Mouse (Mus musculus) liver (tissue): ENCODE measurements around the gene Kctd21.

ENCODE experiments used
- DNase-seq: peaks from one replicate; pipeline ENCODE4 v3.0.0-alpha.2; 2020; ENCODE audit warnings: mixed read lengths

Kctd21 gene

DNA sequence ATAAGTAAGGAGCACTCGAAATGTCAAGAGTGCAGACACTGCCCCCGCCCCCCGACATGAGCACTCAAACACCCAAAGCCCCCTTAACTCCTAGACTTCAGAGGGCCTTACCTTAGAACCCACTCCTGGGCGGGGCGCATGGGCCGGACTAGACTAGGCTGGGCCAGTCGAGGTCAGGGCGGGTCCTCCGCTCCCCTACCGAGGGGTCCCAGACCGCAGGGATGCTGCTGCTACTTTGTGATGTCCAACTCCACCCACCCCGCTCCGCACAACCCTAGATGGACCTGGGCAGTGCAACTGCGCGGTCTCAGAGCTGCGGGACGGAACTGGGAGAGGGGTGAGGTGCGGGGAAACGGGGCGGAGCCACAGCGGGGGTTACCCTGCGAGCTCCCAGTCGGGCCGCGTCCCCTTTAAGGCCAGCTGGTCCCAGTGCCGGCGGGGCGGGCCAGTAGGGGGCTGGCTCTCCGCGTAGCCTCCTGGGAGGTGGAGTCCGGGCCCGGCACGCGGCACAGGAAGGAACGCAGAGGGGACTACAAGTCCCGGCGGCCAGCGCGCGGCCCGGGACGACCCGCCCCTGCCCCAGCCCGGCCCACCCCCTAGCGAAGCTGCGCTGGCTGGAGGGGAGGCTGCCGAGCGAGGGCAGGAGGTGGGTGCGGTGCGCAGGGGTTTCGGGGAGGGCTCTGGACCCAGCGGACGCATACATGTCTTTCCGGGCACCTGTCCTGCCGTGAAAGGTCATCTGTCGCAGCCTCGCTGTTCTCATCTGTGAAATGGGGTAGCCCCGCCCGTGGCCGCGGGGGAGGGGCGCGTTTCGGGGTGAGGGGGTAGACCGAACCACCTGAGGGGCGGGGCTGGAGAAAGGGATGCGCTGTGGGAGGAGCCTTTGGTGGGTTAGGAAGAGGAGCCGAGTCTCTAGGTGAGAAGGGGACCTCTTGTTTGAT, at the start of gene Kctd21, which contains the start of gene Usp35:
Gene Kctd21 (plus strand): TSS at position 602 of the 941 bp plus-strand sequence.
Gene Usp35 (minus strand): TSS at position 295 of the 941 bp plus-strand sequence.
- peak; percentile 95 for DNase-seq

DNA sequence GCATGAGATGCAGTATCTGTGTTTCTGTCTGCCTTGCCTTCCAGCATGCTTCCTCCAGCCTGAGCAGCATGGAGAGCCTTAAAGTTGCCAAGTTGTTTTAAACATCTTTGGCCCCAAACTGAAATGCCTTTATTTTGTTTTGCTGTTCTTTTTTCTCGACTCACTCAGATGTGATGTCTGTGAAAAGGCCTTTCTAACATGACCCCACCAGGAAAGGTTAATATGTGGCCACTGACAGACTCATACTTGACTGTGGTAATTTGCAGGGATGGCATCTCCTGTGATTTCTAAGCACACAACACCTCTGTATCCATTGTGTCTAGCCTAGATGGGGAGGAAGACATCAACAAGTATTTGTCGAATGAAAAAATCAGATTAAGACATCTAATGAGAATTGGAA, 35.1 kb upstream of the Kctd21 start:
- DNase-seq = no peak

DNA sequence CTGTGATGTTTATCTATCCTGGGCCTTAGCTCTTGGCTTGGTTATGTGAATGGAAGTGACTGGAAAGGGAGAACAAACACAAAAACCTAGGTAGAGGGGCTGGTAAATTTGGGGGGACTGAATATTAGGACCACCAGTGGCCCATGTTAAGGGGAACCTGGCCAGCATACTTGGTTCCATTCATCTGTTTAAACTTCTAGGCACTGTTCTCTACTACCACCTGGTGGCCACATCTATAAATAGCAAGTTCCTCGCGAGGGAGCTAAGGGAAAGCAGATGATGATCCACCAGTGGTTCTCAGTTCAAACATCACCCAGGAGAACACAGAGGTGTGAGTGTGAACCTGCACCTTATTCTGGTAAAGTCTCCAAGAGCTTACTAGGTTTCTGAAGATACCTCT, 34.7 kb upstream of the Kctd21 start:
- DNase-seq = peak; percentile 46

DNA sequence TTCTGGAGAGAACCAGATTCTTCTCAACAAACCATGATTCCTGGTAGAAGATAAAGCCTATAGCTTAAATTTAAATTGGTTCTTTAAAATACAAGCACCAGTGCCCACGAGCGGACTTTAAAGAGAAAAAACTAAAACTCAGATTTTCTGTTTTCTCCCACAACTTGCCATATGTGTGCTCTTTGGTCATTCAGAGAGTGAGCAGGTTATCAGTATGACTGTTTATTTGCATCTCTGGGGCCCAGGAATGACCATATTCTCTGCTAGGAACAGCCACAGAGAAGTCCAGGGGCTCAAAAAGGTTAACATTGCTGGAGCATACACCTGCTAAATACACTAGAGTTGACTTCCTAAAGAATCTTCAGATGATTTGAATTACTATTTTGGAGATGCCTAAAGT, 33.8 kb upstream of the Kctd21 start:
- no peak for DNase-seq

DNA sequence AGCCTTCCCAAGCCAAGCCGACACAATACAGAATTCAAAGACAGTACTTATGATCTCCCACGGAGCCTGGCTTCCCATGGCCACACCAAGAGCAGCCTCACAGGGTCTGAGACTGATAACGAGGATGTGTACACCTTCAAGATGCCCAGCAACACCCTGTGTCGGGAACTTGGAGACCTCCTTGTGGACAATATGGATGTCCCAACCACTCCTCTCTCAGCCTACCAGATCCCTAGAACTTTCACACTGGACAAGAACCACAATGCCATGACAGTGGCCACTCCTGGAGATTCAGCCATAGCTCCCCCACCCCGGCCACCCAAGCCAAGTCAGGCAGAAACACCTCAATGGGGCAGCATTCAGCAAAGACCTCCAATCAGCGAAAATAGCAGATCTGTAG, 33.2 kb upstream of the Kctd21 start:
- no peak for DNase-seq

DNA sequence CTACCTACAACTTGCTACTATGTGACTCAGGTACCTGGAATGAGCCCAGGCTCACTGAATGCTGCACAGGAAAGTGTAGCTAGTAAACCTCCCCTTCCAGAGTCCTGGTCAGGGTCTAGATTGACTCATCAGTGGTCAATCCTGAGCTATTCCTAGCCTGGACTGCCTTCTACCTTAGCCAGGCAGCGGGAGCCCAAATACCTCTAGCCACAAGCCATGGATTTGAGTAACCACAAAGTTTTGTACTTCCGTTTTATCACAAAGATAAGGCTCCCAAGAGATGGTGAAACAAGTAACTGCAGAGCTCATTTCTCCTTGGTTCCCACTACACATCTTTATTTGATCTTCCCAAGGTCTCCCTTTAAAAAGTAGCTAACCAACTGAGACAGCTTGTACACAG, 31.2 kb upstream of the Kctd21 start:
- no peak for DNase-seq

DNA sequence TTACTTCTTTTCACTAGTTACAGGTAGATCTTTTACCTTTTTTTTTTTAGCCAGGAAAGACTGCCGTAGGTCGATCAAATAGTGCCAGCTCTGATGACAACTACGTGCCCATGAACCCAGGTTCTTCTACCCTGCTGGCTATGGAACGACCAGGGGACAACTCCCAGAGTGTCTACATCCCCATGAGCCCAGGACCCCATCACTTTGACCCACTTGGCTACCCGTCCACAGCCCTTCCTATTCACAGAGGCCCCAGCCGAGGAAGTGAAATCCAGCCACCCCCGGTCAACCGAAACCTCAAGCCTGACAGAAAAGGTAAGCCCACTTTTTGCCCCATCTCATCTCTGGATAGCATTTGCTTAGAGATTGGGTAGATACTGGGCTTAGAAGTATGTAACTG, 30.8 kb upstream of the Kctd21 start:
- DNase-seq = no peak

DNA sequence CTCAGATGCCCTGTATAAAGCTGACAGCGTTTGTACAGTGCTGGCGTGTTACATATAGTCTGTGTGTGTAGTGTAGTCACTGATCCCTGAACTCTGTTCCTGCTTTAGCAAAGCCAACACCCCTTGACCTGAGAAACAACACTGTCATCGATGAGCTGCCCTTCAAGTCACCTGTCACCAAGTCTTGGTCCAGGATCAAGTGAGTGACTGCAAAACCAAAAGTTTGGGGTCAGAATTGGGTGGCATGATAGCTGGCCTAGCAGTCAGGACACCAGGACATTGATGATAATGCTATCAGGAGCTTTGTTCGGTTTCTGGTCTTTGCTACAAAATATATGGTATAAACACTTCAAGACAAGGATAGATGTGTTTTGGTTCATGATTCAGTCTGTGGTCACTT, 29.9 kb upstream of the Kctd21 start:
- no peak for DNase-seq

DNA sequence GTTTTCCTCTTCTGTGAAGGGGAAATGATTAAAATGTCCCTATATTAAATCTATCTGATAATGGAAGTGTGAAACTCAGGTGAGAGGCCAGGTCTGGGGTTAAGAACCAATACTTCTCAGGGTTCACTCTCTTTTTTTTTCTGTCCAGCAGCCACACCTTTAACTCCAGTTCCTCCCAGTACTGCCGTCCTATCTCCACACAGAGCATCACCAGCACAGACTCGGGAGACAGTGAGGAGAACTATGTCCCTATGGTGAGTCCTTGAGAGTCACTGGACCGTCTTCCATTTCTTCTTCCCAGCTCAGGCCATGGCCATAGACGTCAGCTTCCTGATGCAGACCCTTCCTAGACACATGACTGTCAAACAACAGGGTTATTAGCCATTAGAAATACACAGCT, 29.3 kb upstream of the Kctd21 start:
- no peak for DNase-seq

DNA sequence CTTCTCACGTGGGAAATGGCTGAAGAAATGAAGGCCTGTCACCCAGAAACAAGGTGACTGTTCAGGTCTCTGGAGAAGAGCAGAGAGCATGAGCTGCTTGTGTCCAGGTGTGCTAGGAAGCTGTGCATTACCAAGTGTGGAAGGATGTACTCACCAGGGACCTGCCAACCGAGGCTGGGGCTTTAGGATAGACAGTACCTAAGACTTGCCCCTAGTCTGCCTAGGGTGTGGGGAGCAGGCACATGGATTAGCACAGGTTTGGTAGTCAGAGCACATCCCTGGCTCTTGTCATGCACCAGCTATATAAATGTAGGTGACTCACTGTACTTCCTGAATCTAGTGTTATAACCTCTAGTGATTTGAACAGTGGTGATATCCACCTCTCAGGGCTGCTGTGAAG, 28.5 kb upstream of the Kctd21 start:
- DNase-seq = no peak

DNA sequence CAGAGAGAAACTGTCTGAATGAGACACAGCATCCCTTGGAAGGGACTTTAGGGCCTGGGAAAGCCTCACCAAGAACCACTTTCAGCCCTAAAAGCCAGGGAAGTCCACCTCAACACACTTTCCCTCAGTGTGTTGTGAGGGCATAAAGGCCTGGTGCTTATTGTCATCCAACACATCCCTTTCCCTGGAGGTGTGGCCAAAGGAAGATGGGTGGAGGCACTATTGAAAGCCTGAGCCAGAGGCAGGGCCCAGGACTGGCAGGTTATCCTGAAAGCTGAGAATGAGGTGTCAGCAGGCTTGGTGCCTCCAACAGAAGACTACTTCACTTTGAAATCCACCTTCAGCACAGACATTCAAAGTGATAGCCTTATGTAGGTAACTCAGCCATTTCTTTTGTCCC, 27.7 kb upstream of the Kctd21 start:
- DNase-seq = no peak

DNA sequence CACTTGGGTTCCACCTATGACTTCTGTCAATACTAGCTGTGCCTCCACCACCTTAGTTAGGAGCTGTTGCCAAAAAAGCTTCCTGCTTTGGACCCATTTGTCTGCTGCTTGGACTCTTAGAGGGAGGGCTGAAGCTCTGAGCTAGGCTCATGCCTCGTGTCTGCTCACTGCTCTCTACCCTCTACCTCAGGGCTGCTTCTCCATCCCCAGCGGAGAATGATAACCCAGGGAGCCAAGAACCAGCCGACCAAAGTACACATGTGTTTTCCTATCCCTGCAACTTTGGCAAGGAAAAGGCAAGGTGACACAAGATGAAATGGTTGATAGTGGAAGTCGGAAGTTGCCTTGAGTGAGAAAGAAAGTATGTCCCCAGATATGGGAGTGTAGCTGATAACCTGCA, 26.9 kb upstream of the Kctd21 start:
- DNase-seq = no peak

DNA sequence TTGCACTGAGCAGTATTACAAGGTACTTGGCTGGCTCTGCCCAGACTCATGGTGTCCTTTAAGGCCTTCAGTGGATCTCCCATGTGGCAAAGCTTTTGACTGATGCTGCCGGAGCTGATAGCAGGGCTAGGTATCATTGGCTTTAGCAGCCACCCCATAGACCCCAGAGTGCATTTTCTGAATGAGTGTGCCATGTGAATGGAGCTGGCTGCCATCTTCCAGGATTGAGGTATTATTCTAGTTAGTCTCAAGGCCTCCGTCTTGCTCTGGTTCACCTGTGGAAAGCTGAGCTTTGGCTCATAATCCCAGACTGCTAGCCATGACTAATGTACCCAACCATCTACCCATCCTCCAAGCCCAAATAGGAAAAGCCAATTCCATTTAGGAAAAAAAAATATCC, 25.3 kb upstream of the Kctd21 start:
- no peak for DNase-seq

DNA sequence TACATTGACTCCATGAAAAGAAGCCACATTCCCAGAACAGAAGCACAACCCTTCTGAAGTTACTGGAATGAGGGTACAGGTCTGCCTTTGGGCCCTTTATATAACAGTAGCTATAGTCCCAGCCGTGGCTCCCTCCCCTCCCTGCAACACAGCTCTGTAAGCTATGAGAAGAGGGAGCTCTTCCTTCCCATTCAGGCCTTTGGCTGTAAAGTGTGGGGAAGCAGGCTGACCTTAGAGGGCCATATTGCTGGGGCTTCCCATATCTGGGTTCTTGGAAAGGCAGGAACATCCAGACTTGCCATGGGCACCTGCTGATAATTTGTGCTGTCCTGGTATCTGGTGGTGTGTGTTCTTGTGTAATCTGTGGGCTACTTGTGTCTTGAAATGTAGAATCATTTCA, 24.6 kb upstream of the Kctd21 start:
- no peak for DNase-seq

DNA sequence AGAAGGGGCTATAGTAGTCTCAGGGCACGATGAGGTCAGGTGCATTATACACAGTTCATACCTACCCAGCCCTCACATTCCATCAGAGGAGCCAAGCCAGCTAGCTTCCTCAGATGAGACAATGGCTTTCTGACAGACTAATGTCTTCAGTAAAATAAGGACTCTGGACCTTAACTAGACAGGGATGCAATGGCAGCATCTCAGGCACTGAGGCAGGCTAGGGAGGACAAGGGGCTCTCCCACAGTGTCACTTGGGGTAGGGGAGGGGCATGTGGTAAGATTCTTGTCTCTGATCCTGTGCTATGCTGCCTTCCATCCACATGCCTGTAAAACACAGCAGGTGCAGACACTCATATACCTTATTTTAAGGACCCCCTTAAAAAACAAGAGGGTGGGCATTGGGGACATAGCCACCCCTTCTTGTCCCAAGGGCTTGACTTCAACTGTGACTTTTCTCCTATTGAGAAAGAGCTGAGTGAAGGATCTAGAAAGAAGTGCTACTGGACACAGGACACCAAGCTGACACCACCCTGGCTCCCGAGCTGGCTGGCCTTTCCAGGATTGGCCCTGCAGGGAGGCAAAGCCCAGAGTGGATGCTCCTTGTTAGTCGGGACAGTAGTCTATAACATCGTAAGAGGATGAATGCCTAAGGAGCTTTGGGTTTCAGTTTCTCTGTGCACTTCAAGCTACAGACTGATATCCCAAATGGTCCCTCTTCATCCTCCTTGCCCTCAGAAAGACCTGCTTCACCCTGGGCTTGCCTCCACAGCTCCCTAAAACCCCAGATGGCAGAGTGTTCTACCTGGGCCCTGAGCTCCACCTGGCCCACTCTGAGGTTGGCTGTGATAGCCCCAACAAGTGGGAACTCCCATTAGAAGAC, 22.4 kb upstream of the Kctd21 start:
- DNase-seq = no peak

DNA sequence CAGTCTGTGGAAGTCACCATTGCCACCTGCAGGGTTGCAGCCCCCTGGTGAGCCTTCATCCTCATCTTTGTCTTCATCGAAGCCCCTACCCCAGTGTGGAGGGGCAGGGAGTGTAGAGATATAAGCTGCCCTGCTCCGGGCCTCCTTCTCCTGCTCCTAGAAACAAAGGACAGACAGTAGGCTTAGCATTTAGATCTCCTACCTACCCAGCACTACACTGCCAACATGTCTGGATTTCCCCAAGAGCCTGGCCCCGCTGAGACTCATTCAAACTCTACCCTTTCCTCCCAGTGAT, 21.8 kb upstream of the Kctd21 start:
- no peak for DNase-seq

DNA sequence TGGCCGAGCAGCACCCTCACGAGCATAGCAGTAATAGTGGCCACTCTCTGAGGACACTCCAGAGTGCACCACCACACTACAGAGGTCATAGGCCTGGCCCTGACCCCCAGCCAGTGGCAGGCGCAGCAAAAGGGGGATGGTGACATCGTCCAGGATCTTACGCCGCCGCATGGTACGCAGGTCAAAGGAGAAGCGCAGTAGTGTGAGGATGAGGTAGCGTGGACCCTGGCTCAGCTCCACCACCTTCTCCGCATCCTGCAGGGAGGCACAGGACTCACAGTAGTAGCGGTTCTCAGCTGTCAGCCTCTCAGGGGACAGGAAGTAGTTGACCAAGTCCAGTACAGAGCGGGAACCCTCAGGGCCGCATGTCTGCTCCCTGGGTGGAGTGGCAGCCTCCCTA, 20.5 kb upstream of the Kctd21 start:
- no peak for DNase-seq

DNA sequence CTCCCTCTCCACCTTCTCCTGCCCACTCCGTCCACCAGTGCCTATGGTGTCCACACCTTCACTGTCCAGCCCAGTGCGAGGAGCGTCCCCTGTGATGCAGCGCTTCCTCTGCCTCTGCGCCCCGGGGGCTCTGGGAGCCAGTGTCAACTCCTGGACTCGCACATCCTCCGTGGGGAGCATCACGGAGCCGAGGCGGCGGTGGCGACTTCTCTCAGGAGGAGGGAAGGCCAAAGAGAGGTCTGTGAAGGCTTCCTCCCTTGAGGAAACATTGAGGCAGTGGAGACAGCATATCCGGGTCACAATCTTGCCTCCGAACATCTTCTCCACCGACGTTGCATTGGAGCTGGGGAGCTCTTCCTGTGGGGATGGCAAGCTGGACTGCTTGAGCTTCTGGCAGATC, 19.9 kb upstream of the Kctd21 start:
- DNase-seq = no peak

DNA sequence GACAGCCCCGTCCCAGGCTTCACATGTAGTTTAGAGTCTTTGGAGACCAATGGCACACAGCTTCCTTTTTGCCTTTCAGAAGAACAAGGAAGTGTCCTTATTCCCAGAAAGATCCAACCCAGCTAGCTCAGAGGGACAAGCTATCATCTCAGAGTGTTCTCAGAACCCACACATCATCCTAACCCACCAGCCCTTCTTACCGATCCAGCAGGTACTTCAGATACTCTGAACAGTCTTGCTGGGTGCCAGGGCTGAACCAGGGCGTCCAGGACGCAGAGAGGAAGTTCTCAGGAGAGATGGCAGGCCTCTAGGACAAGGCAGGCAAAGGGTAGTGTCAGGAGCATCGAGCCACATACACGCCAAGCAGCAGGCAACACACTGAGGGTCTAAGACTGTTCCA, 19.3 kb upstream of the Kctd21 start:
- DNase-seq = no peak

DNA sequence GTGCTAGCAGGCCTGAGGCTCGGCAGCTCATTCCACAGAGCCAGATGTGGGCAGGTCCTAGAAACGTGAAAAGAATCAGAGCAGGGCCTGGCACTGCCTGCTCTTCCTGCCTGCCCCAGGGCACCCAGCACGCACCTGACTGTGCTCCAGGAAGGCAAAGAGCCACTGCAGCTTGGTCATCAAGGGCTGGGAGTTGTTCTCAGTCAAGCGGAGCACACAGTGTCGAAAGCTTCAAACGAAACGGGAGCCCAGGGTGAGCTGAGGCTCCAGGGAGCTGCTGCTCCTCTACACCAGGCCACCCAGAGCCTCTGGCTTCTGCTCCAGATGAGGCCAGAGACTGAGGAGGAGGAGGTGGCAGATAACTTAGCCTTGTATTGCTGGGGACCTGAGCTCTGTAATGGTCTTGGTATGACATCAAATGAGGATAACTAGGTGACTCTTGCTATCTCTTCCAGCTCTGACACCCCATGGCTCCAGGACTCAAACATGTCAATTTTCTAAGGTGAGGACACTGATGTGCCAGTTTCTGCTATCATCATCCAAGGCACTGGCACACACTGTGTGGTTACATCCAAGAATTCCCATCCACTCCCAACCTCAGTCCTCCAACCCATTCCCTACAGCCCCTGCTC, 18.6 kb upstream of the Kctd21 start:
- DNase-seq = no peak

DNA sequence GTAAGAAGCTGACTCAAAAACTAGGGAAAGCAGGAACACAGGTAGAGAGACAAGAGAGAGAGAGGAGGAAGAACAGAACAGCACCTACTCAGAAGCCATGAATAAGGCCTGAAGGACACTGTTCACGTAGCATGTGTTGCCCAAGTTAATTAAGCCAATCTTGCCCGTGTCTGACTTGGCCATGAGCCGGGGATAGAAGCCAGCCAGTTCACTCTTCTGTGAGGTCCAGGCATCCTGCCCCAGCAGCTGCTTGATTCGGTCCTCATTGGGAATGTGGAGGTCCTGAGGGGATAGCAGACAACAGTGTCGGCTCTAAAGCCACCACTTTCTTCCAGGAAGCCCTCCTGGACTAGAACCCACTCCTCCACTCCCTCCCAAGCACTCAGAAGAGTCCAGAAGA, 17.5 kb upstream of the Kctd21 start:
- no peak for DNase-seq

DNA sequence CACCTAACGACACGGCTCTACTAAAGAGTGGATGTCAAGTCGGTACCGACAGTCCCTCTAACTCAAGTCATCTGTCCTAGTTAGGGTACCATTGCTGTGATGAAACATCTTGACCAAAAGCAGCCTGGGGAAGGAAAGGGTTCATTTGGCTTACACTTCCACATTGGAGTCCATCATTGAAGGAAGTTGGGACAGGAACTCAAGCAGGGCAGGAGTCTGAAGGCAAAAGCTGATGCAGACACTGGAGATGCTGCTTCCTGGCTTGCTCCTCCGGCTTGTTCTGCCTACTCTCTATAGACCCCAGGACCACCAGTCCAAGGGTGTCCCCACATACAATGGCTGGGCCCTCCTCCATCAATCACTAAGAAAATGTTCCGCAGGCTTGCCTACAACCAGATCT, 16.5 kb upstream of the Kctd21 start:
- DNase-seq = no peak

DNA sequence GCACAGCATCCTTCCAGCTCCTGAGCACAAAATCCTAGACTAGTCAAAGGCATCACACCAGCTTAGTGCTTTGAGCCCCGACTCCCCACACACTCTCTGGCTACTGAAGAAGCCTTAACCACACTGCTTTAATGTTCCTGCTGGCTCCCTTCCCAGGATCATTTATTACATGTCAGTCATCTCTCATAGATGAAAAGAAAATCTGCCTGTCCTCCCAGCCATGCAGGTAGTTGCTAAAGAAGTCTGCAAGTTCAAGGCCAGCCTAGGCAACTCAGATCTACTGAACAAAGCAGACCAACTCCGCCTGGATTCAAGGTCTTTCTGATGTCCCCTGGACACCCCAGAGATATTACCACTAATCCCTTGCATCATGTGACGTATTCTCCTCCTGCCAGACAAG, 14.4 kb upstream of the Kctd21 start:
- no peak for DNase-seq

DNA sequence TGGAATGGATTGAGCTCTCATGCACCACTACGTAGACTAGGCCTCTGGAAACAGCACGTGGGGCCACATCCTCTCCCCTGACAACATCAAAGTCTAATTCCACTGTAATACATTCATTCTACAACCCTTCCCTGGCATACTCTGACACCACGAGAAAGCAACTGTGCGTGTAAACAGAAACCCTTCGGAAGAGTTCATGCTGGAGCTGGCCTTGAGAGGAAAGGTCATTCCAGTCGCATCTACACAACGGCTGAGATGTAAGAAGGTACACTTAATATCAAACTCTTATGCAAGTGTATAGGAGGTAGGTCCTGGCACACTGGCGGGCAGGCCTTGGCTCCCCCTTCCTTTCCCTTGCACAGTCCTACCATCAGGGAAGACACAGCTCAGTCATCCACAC, 7.8 kb upstream of the Kctd21 start:
- DNase-seq = no peak
